Mouse (Mus musculus) heart, postnatal 0 days (tissue): ENCODE measurements around the gene Hmces. TPM values are rescaled to one million over a fixed set of nuclear protein-coding genes. Genes with fewer than 3 reads are reported as not detected.
A peak's percentile ranks its signal among the peaks of the same experiment; 100 is the strongest.

Experiments
- ATAC-seq: fragments of 200-750 bp; cut with Nextera tagmentation; 2 replicates; pipeline ENCODE4 v1.8.0; 2017; ENCODE audit warnings: low read depth, moderate number of reproducible peaks, moderate library complexity; ENCODE audit not compliant: insufficient read depth
- DNase-seq: peaks from one replicate; pipeline ENCODE4 v3.0.0-alpha.2; 2016; ENCODE audit warnings: low spot score
- H3K27ac ChIP-seq: fragments of 300-500 bp; sonication (generic); 2 replicates; pipeline ENCODE4 v1.5.1; 2014; ENCODE audit warnings: low read depth, mild to moderate bottlenecking
- H3K27me3 ChIP-seq: fragments of 300-500 bp; sonication (generic); 2 replicates; pipeline ENCODE4 v1.6.1; 2014; ENCODE audit warnings: low read length, mixed read lengths; ENCODE audit not compliant: control insufficient read depth, insufficient read depth
- H3K36me3 ChIP-seq: fragments of 300-500 bp; sonication (generic); replicated peaks from 2 replicates; pipeline ENCODE4 v1.6.1; 2014; ENCODE audit warnings: low read length, mixed read lengths; ENCODE audit not compliant: control insufficient read depth, insufficient read depth
- H3K4me1 ChIP-seq: fragments of 300-500 bp; sonication (generic); 2 replicates; pipeline ENCODE4 v1.6.1; 2014; ENCODE audit warnings: antibody characterized with exemption; ENCODE audit not compliant: control insufficient read depth, insufficient read depth
- H3K4me2 ChIP-seq: fragments of 300-500 bp; sonication (generic); 2 replicates; pipeline ENCODE4 v1.6.1; 2014; ENCODE audit warnings: low read depth, mild to moderate bottlenecking, low read length, moderate library complexity
- H3K4me3 ChIP-seq: fragments of 300-500 bp; sonication (generic); 2 replicates; pipeline ENCODE4 v1.5.1; 2014; ENCODE audit warnings: low read depth, low read length
- H3K9ac ChIP-seq: fragments of 300-500 bp; sonication (generic); replicated peaks from 2 replicates; pipeline ENCODE4 v1.6.1; 2014; ENCODE audit warnings: low read depth, low read length, mixed read lengths
- H3K9me3 ChIP-seq: fragments of 300-500 bp; sonication (generic); replicated peaks from 2 replicates; pipeline ENCODE4 v1.6.1; 2016; ENCODE audit warnings: low read length; ENCODE audit not compliant: control insufficient read depth
- CTCF ChIP-seq: IDR thresholded peaks from 2 replicates; pipeline ENCODE4 v1.5.1; 2016; ENCODE audit warnings: antibody characterized with exemption, control low read depth, low read depth
- EP300 ChIP-seq: IDR thresholded peaks from 2 replicates; pipeline ENCODE4 v1.6.1; 2016; ENCODE audit warnings: antibody characterized with exemption, low read depth
- WGBS: fragments of 180-500 bp; shearing (Covaris S2); extraction: QIAGEN DNeasy Blood & Tissue Kit; methylation state at CpG from one replicate; pipeline ENCODE4 v1.1.7; 2014; 5-methylcytosine and 5-hydroxymethylcytosine counted together
- microRNA-seq: library from miRNA; unstranded; fragments of <30 nt; microRNA quantifications from one replicate; pipeline ENCODE4, GENCODE M21; 2016
- polyA plus RNA-seq: library from polyadenylated mRNA; unstranded; fragments of >200 nt; fragmentation: Nextera tagmentation; extraction: Ambion mirVana; gene quantifications from 2 replicates; pipeline ENCODE4 v1.2.1, GENCODE M21; 2015
- total RNA-seq: library from RNA; depleted of rRNA; stranded (reverse); fragments of >200 nt; gene quantifications from 2 replicates; pipeline ENCODE4 v1.2.3, GENCODE M21; 2014; ENCODE audit warnings: low replicate concordance; rRNA removed

Gene Hmces
- total and polyA plus RNA-seq, 2 experiments from 2014 or later, result 16.2 to 40.9 TPM

GRCm38 (mm10) chr6:87981547-87982256, 68.0 kb downstream of the Hmces start, which contains the start of gene H1fx:
TSS of gene H1fx (minus strand) at chr6:87981637.
- Histone ChIP-seq H3K4me2 (peak within 1 kb of the TSS; percentile 97), H3K9me3 (no peaks in the 10 kb centered on the region), H3K9ac (peak within 1 kb of the TSS; percentile 84), H3K36me3 (0 out of 2 replicates have a peak, but pooled peaks cover 3% of the 10 kb centered on the region), H3K4me3 (peak within 1 kb of the TSS; percentile 72), H3K27me3 (peaks cover 6% of the 10 kb centered on the region; the same call in 1 of the 2 replicates), H3K27ac (peak within 1 kb of the TSS; percentile 35), H3K4me1 (peaks cover 17% of the 10 kb centered on the region)
- ATAC-seq (peak; percentile 82), DNase-seq (peak; percentile 53)
- TF ChIP-seq CTCF (no peak; the same call in 1 of the 2 replicates), EP300 (no peak)
- 1% methylated on average over 49 of the region's 55 CpGs for WGBS

- Histone ChIP-seq H3K27me3 (peaks cover 6% of the 10 kb centered on the region; the same call in 1 of the 2 replicates), H3K9me3 (no peaks in the 10 kb centered on the region), H3K27ac (no peak overlapping the region), H3K36me3 (0 out of 2 replicates have a peak, but pooled peaks cover 3% of the 10 kb centered on the region), H3K4me3 (peak overlapping the region; percentile 72; the same call in 1 of the 2 replicates), H3K4me1 (peaks cover 17% of the 10 kb centered on the region), H3K9ac (no peak overlapping the region), H3K4me2 (0 out of 2 replicates have a peak overlapping the region, but pooled peaks have one; percentile 97)
- ATAC-seq, result no peak
- DNase-seq, result no peak
- TF ChIP-seq CTCF (no peak), EP300 (no peak)
- 73% methylated on average over 9 of the region's 9 CpGs for WGBS
Observed at GRCm38 (mm10) chr6:87982506-87982905, 68.8 kb downstream of the Hmces start.

Small RNA genes lying within 50 kb of the gene (microRNA-seq; reads per million reads assigned to microRNA genes)
- gene Gm47286, result 0.54 reads per million

Other genes with a start within 250 kb of the Hmces start
- gene Aplf, start 241.7 kb upstream of the Hmces start, total RNA-seq, result 1.6 and 2.0 TPM in 2 replicates
- gene Aplf, start 241.7 kb upstream of the Hmces start, polyA plus RNA-seq, result 2.7 and 4.2 TPM in 2 replicates
- gene Efcc1, start 183.1 kb upstream of the Hmces start, total RNA-seq, result 0.77 TPM in 1 of 2 replicates, not detected in the other
- 0.62 and 0.75 TPM in 2 replicates for gene Efcc1, start 183.1 kb upstream of the Hmces start, polyA plus RNA-seq
- gene Gp9, start 135.9 kb upstream of the Hmces start, total RNA-seq, result 0.19 and 0.23 TPM in 2 replicates
- gene Gp9, start 135.9 kb upstream of the Hmces start, polyA plus RNA-seq, result 0.89 and 1.0 TPM in 2 replicates
- 11.8 and 19.7 TPM in 2 replicates for gene Rab43, start 101.8 kb upstream of the Hmces start, total RNA-seq
- 6.7 and 6.8 TPM in 2 replicates for gene Rab43, start 101.8 kb upstream of the Hmces start, polyA plus RNA-seq
- gene Gm45140, start 78.1 kb upstream of the Hmces start, total RNA-seq, result not detected in 2 replicates
- gene Gm45140, start 78.1 kb upstream of the Hmces start, polyA plus RNA-seq, result 0.58 and 1.1 TPM in 2 replicates
- gene Isy1, start 75.1 kb upstream of the Hmces start, total RNA-seq, result 5.6 and 40.5 TPM in 2 replicates
- gene Isy1, start 75.1 kb upstream of the Hmces start, polyA plus RNA-seq, result 16.7 and 18.4 TPM in 2 replicates
- gene Cnbp, start 62.8 kb upstream of the Hmces start, total RNA-seq, result 247 and 318 TPM in 2 replicates
- 553 and 591 TPM in 2 replicates for gene Cnbp, start 62.8 kb upstream of the Hmces start, polyA plus RNA-seq
- gene Copg1, start 26.1 kb upstream of the Hmces start, total RNA-seq, result 92.4 and 95.1 TPM in 2 replicates
- gene Copg1, start 26.1 kb upstream of the Hmces start, polyA plus RNA-seq, result 66.3 and 67.1 TPM in 2 replicates
- 2.8 and 31.9 TPM in 2 replicates for gene H1fx, start 67.7 kb downstream of the Hmces start, total RNA-seq
- gene H1fx, start 67.7 kb downstream of the Hmces start, polyA plus RNA-seq, result 5.8 and 7.8 TPM in 2 replicates
- 62.7 and 90.1 TPM in 2 replicates for gene Rab7, start 131.3 kb downstream of the Hmces start, total RNA-seq
- gene Rab7, start 131.3 kb downstream of the Hmces start, polyA plus RNA-seq, result 193 and 196 TPM in 2 replicates
- gene Rpn1, start 170.5 kb downstream of the Hmces start, total RNA-seq, result 120 and 133 TPM in 2 replicates
- gene Rpn1, start 170.5 kb downstream of the Hmces start, polyA plus RNA-seq, result 99.0 and 104 TPM in 2 replicates